26 mouse cellular contexts compared by ENCODE assay signal in the genomic region with DNA sequence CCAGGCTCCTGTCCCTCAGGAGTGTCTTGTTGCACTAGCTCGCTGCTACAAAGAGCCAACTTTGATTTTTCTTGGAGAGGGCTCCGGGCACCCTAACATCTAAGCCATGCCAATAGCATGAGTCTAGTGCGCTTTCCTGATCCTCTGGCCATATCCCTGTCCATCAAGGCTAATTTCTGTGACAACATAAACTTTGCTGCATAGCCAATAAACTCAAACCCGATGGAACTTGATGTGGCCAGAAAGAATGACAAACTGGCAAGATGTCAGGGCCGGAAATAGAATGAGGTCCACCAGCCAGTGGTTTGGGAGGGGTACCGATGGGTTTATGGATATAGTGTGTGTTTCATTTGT.
DNase-seq lines count a peak whose midpoint lies in the region; ATAC-seq lines count a peak whose summit lies in the region.
"Had no signal": no experiment of that assay in that cellular context is flagged by ENCODE, and none has a peak within 500 bp of the region (broad histone marks: within the 10 kb centered on the region; RNA-seq: fewer than 3 reads in every experiment).

No protein-coding gene starts in this region.

- no peaks in the 10 kb centered on the region for H3K27me3 ChIP-seq in embryonic facial prominence, embryonic 12.5 days
- no peaks in the 10 kb centered on the region for H3K27me3 ChIP-seq in embryonic facial prominence, embryonic 10.5 days (replicated peaks; ENCODE audit: low read depth, poor library complexity, severe bottlenecking)
- no peaks in the 10 kb centered on the region for H3K27me3 ChIP-seq in embryonic facial prominence, embryonic 14.5 days (replicated peaks; ENCODE audit: control insufficient read depth, insufficient read depth, low read length)
- no peaks in the 10 kb centered on the region for H3K27me3 ChIP-seq in limb, embryonic 10.5 days (ENCODE audit: low read depth, poor library complexity, severe bottlenecking)
- H3K27me3 ChIP-seq in intestine, embryonic 16.5 days (replicated peaks; ENCODE audit: control insufficient read depth, insufficient read depth, low read length) = no peaks in the 10 kb centered on the region
- no peaks in the 10 kb centered on the region for H3K27me3 ChIP-seq in neural tube, embryonic 15.5 days (replicated peaks)
- H3K27me3 ChIP-seq: forebrain, embryonic 13.5 days; hindbrain, embryonic 12.5 days; hindbrain, embryonic 15.5 days had no signal

- no peak overlapping the region for H3K9ac ChIP-seq in embryonic facial prominence, embryonic 12.5 days
- no peak overlapping the region for H3K9ac ChIP-seq in embryonic facial prominence, embryonic 14.5 days (ENCODE audit: low read depth, low read length)
- no peak overlapping the region for H3K9ac ChIP-seq in intestine, embryonic 16.5 days (ENCODE audit: low read depth, low read length)
- no peak overlapping the region for H3K9ac ChIP-seq in neural tube, embryonic 15.5 days (replicated peaks)
- H3K9ac ChIP-seq: forebrain, embryonic 13.5 days; heart, embryonic 13.5 days; hindbrain, embryonic 12.5 days; hindbrain, embryonic 15.5 days had no signal

- peaks cover 19% of the 10 kb centered on the region for H3K4me1 ChIP-seq in embryonic facial prominence, embryonic 12.5 days
- peaks cover 18% of the 10 kb centered on the region for H3K4me1 ChIP-seq in embryonic facial prominence, embryonic 10.5 days
- H3K4me1 ChIP-seq in embryonic facial prominence, embryonic 14.5 days (ENCODE audit: control insufficient read depth, insufficient read depth, low read length) = peaks cover 13% of the 10 kb centered on the region; the same call in 1 of the 2 replicates
- H3K4me1 ChIP-seq in limb, embryonic 10.5 days = peaks cover 35% of the 10 kb centered on the region
- H3K4me1 ChIP-seq in intestine, embryonic 16.5 days (ENCODE audit: control insufficient read depth, insufficient read depth, low read length) = no peaks in the 10 kb centered on the region
- H3K4me1 ChIP-seq in neural tube, embryonic 15.5 days = no peaks in the 10 kb centered on the region
- H3K4me1 ChIP-seq: heart, embryonic 10.5 days; heart, embryonic 13.5 days; hindbrain, embryonic 15.5 days had no signal

- no peaks in the 10 kb centered on the region for H3K9me3 ChIP-seq in embryonic facial prominence, embryonic 12.5 days
- H3K9me3 ChIP-seq in embryonic facial prominence, embryonic 10.5 days = no peaks in the 10 kb centered on the region
- no peaks in the 10 kb centered on the region for H3K9me3 ChIP-seq in embryonic facial prominence, embryonic 14.5 days (ENCODE audit: control insufficient read depth, low read length)
- no peaks in the 10 kb centered on the region for H3K9me3 ChIP-seq in limb, embryonic 10.5 days (replicated peaks)
- H3K9me3 ChIP-seq in intestine, embryonic 16.5 days (ENCODE audit: control insufficient read depth, low read length) = no peaks in the 10 kb centered on the region
- H3K9me3 ChIP-seq in neural tube, embryonic 15.5 days (replicated peaks) = no peaks in the 10 kb centered on the region
- H3K9me3 ChIP-seq: forebrain, embryonic 10.5 days; forebrain, embryonic 13.5 days; heart, embryonic 10.5 days; heart, embryonic 13.5 days; hindbrain, embryonic 12.5 days; hindbrain, embryonic 15.5 days had no signal

- H3K4me3 ChIP-seq in embryonic facial prominence, embryonic 12.5 days = no peak overlapping the region
- H3K4me3 ChIP-seq in embryonic facial prominence, embryonic 10.5 days = no peak overlapping the region
- H3K4me3 ChIP-seq in embryonic facial prominence, embryonic 14.5 days (ENCODE audit: low read depth, low read length) = no peak overlapping the region
- no peak overlapping the region for H3K4me3 ChIP-seq in limb, embryonic 10.5 days
- no peak overlapping the region for H3K4me3 ChIP-seq in intestine, embryonic 16.5 days (ENCODE audit: low read length)
- no peak overlapping the region for H3K4me3 ChIP-seq in neural tube, embryonic 15.5 days (replicated peaks)
- H3K4me3 ChIP-seq: forebrain, embryonic 10.5 days; forebrain, embryonic 13.5 days; heart, adult 2 months; heart, embryonic 10.5 days; heart, embryonic 13.5 days; hindbrain, embryonic 12.5 days; hindbrain, embryonic 15.5 days had no signal

- no peak overlapping the region for H3K4me2 ChIP-seq in embryonic facial prominence, embryonic 12.5 days (replicated peaks)
- H3K4me2 ChIP-seq in embryonic facial prominence, embryonic 14.5 days (ENCODE audit: low read depth, low read length) = no peak overlapping the region
- no peak overlapping the region for H3K4me2 ChIP-seq in intestine, embryonic 16.5 days (ENCODE audit: low read depth, low read length)
- H3K4me2 ChIP-seq in neural tube, embryonic 15.5 days = no peak overlapping the region
- H3K4me2 ChIP-seq: forebrain, embryonic 13.5 days; heart, embryonic 13.5 days; hindbrain, embryonic 12.5 days; hindbrain, embryonic 15.5 days had no signal

- DNase-seq in embryonic facial prominence, embryonic 10.5 days (ENCODE audit: low spot score) = no peak
- DNase-seq in embryonic facial prominence, embryonic 14.5 days (ENCODE audit: low spot score) = no peak
- DNase-seq in limb, embryonic 10.5 days (ENCODE audit: low spot score) = no peak
- no peak for DNase-seq in left cerebral cortex, postnatal 36 days (ENCODE audit: low spot score in 2 of 2)
- DNase-seq: adrenal gland, postnatal 14 days; cerebellum, adult 18-20 months; cerebellum, adult 9-10 months; cerebellum, postnatal 14 days; gastrocnemius, postnatal 10 days; gastrocnemius, postnatal 36 days; heart, adult 2 months; heart, postnatal 14 days; heart, postnatal 4 days; kidney, adult 11 months had no signal

- no peaks in the 10 kb centered on the region for H3K36me3 ChIP-seq in embryonic facial prominence, embryonic 12.5 days
- no peaks in the 10 kb centered on the region for H3K36me3 ChIP-seq in embryonic facial prominence, embryonic 10.5 days (replicated peaks)
- no peaks in the 10 kb centered on the region for H3K36me3 ChIP-seq in embryonic facial prominence, embryonic 14.5 days (ENCODE audit: control insufficient read depth, insufficient read depth, low read length)
- no peaks in the 10 kb centered on the region for H3K36me3 ChIP-seq in limb, embryonic 10.5 days
- H3K36me3 ChIP-seq in intestine, embryonic 16.5 days (ENCODE audit: control insufficient read depth, insufficient read depth, low read length) = no peaks in the 10 kb centered on the region
- H3K36me3 ChIP-seq in neural tube, embryonic 15.5 days = no peaks in the 10 kb centered on the region
- H3K36me3 ChIP-seq: forebrain, embryonic 10.5 days; heart, embryonic 10.5 days; heart, embryonic 13.5 days; hindbrain, embryonic 12.5 days; hindbrain, embryonic 15.5 days had no signal

- no peak for ATAC-seq in embryonic facial prominence, embryonic 12.5 days (ENCODE audit: insufficient number of reproducible peaks, insufficient read depth, low FRiP score, low TSS enrichment)
- ATAC-seq in embryonic facial prominence, embryonic 14.5 days (ENCODE audit: low read depth) = 0 out of 2 replicates have a peak, but pooled peaks have one; percentile 20
- no peak for ATAC-seq in intestine, embryonic 16.5 days
- ATAC-seq in neural tube, embryonic 15.5 days (ENCODE audit: low FRiP score) = no peak
- ATAC-seq: activated CD4-positive, CD25-positive, alpha-beta regulatory T cell, adult 4 months; CD4-positive, CD25-positive, alpha-beta regulatory T cell, adult 4 months; forebrain, embryonic 13.5 days; forebrain, embryonic 16.5 days had no signal

- H3K27ac ChIP-seq in embryonic facial prominence, embryonic 12.5 days = peak overlapping the region; percentile 8; the same call in 1 of the 2 replicates
- no peak overlapping the region for H3K27ac ChIP-seq in embryonic facial prominence, embryonic 10.5 days (replicated peaks)
- H3K27ac ChIP-seq in embryonic facial prominence, embryonic 14.5 days (replicated peaks; ENCODE audit: low read depth, low read length) = no peak overlapping the region
- H3K27ac ChIP-seq in limb, embryonic 10.5 days = peak overlapping the region; percentile 2; the same call in 1 of the 2 replicates
- H3K27ac ChIP-seq in intestine, embryonic 16.5 days (ENCODE audit: low read length) = no peak overlapping the region
- no peak overlapping the region for H3K27ac ChIP-seq in neural tube, embryonic 15.5 days (replicated peaks)
- H3K27ac ChIP-seq: forebrain, embryonic 10.5 days; forebrain, embryonic 13.5 days; heart, adult 2 months; heart, embryonic 10.5 days; heart, embryonic 13.5 days; hindbrain, embryonic 12.5 days; hindbrain, embryonic 15.5 days had no signal

- intact Hi-C loops in left cerebral cortex, postnatal 36 days (cut with DNase I) = no loop called here

- 79% methylated on average over 6 of the region's 6 CpGs for WGBS in embryonic facial prominence, embryonic 12.5 days
- 89% methylated on average over 6 of the region's 6 CpGs for WGBS in embryonic facial prominence, embryonic 10.5 days
- 69% methylated on average over 6 of the region's 6 CpGs for WGBS in embryonic facial prominence, embryonic 14.5 days
- 89% methylated on average over 6 of the region's 6 CpGs for WGBS in limb, embryonic 10.5 days
- 91% methylated on average over 6 of the region's 6 CpGs for WGBS in intestine, embryonic 16.5 days
- WGBS in neural tube, embryonic 15.5 days = 93% methylated on average over 6 of the region's 6 CpGs

Comparison
In these comparisons a context has a peak if more than half of its experiments do, and no peak if none do; other contexts are left out.
1. H3K27ac ChIP-seq: peak in embryonic facial prominence, embryonic 12.5 days (single experiment) and limb, embryonic 10.5 days (single experiment); none in embryonic facial prominence, embryonic 10.5 days (single experiment), embryonic facial prominence, embryonic 14.5 days (single experiment), intestine, embryonic 16.5 days (single experiment) and neural tube, embryonic 15.5 days (single experiment).